Mouse (Mus musculus) erythroblast, embryonic 14.5 days (primary cell): ENCODE measurements around the gene Ddx23.

Experiments used
- GATA1 ChIP-seq: IDR thresholded peaks from 2 replicates; pipeline ENCODE4 v1.6.1; 2012; ENCODE audit warnings: low read length, inconsistent platforms, mixed read lengths
- TAL1 ChIP-seq: IDR thresholded peaks from 3 replicates; pipeline ENCODE4 v1.6.1; 2012; ENCODE audit warnings: low read length, inconsistent platforms, mixed read lengths

DNA sequence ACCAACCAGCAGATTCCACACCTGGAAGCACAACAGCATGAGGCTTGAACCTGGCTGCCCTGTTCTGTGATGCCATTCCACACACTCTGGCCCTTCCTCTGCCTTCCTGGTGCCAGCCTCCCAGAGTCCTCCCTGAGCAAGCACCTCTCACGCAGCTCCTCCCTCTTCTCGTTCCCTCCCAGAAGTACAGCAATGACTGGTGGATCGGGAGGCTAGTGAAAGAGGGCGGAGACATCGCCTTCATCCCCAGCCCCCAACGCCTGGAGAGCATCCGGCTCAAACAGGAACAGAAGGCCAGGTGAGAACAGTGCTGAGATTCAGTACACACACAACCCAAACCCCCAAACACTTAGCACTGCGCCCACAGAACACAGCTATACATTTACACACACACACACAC lies 22.5 kb downstream of the Ddx23 start:
- TF ChIP-seq GATA1 (no peak), TAL1 (no peak)
